Mouse (Mus musculus) lung, postnatal 4 days (tissue): ENCODE measurements at regions not wholly inside any gene's neighbourhood (a gene's known extent, or its start where the extent isn't known, plus 50 kb on each side); places are given as distances from the start of the nearest gene placed in this dataset.
A peak's percentile ranks its signal among the peaks of the same experiment; 100 is the strongest.

ENCODE experiments used
- DNase-seq, 2 experiments: peaks; one replicate each; pipeline ENCODE4 v3.0.0; 2021

DNA sequence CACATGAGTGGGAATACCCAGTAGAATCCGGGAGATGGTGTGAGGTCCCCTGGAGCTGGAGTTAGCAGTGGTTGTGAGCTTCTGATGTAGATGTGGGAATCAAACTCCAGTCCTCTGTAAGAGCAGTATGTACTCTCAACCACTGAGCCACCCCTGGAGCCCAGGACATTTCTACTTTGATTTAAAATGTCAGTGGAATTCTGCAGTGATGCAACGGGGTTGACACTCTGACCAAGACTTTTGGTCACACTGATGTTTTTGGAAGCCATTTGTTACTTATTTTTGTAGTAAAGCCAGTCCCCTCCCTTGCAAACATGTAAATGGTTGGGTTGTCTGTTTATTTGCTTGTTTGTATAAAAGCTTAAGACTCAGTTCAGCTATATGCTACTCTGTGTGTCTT is 53.6 kb upstream of the Bcl6 start:
- DNase-seq, result no peak

DNA sequence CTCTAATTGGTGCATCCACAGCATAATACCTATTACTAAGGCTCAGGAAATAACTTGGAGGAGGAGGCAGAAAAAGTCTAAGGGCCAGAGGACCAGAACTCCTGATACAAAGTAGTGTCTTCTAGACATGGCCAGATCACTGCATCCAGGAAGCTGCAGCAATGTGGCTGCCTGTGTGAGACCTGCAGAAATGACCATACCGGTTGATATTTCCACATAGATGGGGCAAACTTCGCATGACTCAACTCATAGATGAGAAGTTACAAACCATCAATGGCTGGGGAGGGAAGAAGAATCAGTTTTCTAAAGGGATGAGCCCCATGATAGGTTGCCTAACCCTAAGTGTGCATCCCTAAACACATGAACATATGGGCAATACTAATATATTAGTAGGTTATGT is 52.8 kb upstream of the Bcl6 start:
- no peak for DNase-seq

DNA sequence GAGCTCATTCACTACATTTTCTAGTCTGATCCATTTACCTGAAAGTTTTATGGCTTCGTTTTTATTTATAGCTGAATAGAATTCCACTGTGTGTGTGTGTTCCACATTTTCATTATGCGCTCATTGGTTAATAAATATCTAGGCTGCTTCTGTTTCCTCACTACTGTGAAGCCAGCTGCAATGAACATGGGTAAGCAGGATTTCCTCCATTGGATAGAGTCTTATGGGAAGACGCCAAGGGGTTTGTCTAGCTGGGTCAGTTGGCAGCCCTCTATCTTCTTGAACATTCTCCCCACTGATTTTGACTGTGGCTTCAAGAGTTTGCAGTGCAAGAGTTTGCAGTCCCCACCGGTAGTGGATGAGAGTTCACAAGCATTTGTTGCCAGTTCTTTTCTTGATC is 51.1 kb upstream of the Bcl6 start:
- DNase-seq, result peak in 1 of 2 experiments; percentile 39
